Mouse (Mus musculus) left cerebral cortex, adult 6 months (tissue): ENCODE data around the gene Cdc26. TPM values are rescaled to one million over a fixed set of nuclear protein-coding genes. Genes with fewer than 3 reads are reported as not detected.

Source experiments
- long read RNA-seq, 2 experiments: library from polyadenylated mRNA; unstranded; transcript quantifications; one replicate each; pipeline ENCODE4 v2.0.0; 2019 to 2020
- polyA plus RNA-seq: library from polyadenylated mRNA; unstranded; fragments of <200 nt; fragmentation: Nextera tagmentation; gene quantifications from 2 replicates; pipeline ENCODE4 v1.2.3, GENCODE M21; 2021

The Cdc26 gene
- 49.7 and 58.2 TPM in 2 replicates for polyA plus RNA-seq
- long read RNA-seq, experiment 1, transcript Cdc26-201 (4 exons, 819 nt): major isoform, 22 of 32 reads
- long read RNA-seq, experiment 1, partial matches to known transcripts: 3 of 32 reads
- long read RNA-seq, experiment 1, other reads (novel, unspliced or antisense): 5 of 32 reads
- long read RNA-seq, experiment 2, transcript Cdc26-201 (4 exons, 819 nt): major isoform, 36 of 42 reads
- long read RNA-seq, experiment 2, partial matches to known transcripts: 2 of 42 reads
- long read RNA-seq, experiment 2, other reads (novel, unspliced or antisense): 1 of 42 reads

GRCm38 (mm10) chr4:62408601-62409282, at the start of gene Cdc26, which contains the start of gene Prpf4:
TSS of gene Cdc26 (minus strand) at chr4:62408642.
TSS of gene Prpf4 (plus strand) at chr4:62408797.

GRCm38 (mm10) chr4:62435081-62435480, 26.6 kb upstream of the Cdc26 start, which contains the start of gene Rnf183:
TSS of gene Rnf183 (minus strand) at chr4:62435252.

GRCm38 (mm10) chr4:62360088-62360804, 48.2 kb downstream of the Cdc26 start, which contains the start of the genes Fkbp15 and Slc31a1:
TSS of gene Fkbp15 (minus strand) at chr4:62360548.
TSS of gene Slc31a1 (plus strand) at chr4:62360727.

Other genes starting within 250 kb of the Cdc26 start
- gene Zfp37, start 177.6 kb downstream of the Cdc26 start, polyA plus RNA-seq: 12.5 and 15.3 TPM in 2 replicates
- gene Slc31a2, start 146.1 kb downstream of the Cdc26 start, polyA plus RNA-seq: 4.7 and 6.1 TPM in 2 replicates
- 9.1 and 11.4 TPM in 2 replicates for gene Fkbp15, start 48.1 kb downstream of the Cdc26 start, polyA plus RNA-seq
- gene Slc31a1, start 47.9 kb downstream of the Cdc26 start, polyA plus RNA-seq: 10.3 and 11.3 TPM in 2 replicates
- 3.4 and 3.8 TPM in 2 replicates for gene Prpf4, start 155 bp upstream of the Cdc26 start, polyA plus RNA-seq
- gene Rnf183, start 26.6 kb upstream of the Cdc26 start, polyA plus RNA-seq: not detected in 2 replicates
- 9.1 and 10.6 TPM in 2 replicates for gene Wdr31, start 62.3 kb upstream of the Cdc26 start, polyA plus RNA-seq
- gene Bspry, start 71.4 kb upstream of the Cdc26 start, polyA plus RNA-seq: 0.09 and 0.31 TPM in 2 replicates
- 13.4 and 17.7 TPM in 2 replicates for gene Hdhd3, start 94.8 kb upstream of the Cdc26 start, polyA plus RNA-seq
- gene Alad, start 111.3 kb upstream of the Cdc26 start, polyA plus RNA-seq: 67.7 and 74.4 TPM in 2 replicates
- 10.8 and 13.4 TPM in 2 replicates for gene Pole3, start 116.4 kb upstream of the Cdc26 start, polyA plus RNA-seq
- gene 4933430I17Rik, start 116.7 kb upstream of the Cdc26 start, polyA plus RNA-seq: 0.14 and 0.15 TPM in 2 replicates
- 19.0 and 22.6 TPM in 2 replicates for gene Rgs3, start 151.2 kb upstream of the Cdc26 start, polyA plus RNA-seq